Mouse (Mus musculus): ENCODE measurements around the gene Kcnj2. TPM values are rescaled to one million over a fixed set of nuclear protein-coding genes. Genes with fewer than 3 reads are reported as not detected.

Gene Kcnj2
- polyA plus RNA-seq, 1 experiment from 2014 or later: 0.75 TPM

DNA sequence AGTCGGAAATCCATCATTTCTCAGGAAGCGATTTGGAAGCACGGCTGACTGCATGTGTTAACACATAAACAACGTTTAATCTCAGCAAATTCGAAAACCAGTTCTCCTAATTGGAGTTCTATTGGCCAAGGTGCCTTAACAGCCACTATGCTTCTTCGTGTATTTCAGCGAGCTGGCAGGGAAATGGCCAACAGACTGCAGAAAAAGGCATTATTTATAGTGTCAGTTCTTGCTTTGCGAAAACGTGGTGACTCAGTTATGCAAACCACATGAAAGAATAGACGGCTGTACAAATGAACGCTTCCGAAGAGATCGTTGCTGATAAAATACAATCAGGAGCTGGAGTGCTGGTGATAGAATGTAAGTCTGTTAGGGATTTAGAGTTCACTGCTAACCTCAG, 9.9 kb upstream of the Kcnj2 start:
- Histone ChIP-seq H3K36me3 (ENCODE audit: control insufficient read depth, insufficient read depth, low read length) (no peaks in the 10 kb centered on the region), H3K4me1 (ENCODE audit: control insufficient read depth, insufficient read depth, low read length) (no peaks in the 10 kb centered on the region), H3K9me3 (ENCODE audit: control insufficient read depth, low read depth, low read length) (no peaks in the 10 kb centered on the region), H3K4me3 (ENCODE audit: low read depth, low read length) (no peak overlapping the region), H3K9ac (replicated peaks; ENCODE audit: low read depth, low read length) (no peak overlapping the region), H3K27ac (ENCODE audit: low read length) (no peak overlapping the region), H3K4me2 (replicated peaks; ENCODE audit: low read depth, low read length) (no peak overlapping the region), H3K27me3 (ENCODE audit: control insufficient read depth, insufficient read depth, low read length) (no peaks in the 10 kb centered on the region)
- WGBS: 59% methylated on average over 13 of the region's 13 CpGs
- ATAC-seq (ENCODE audit: insufficient number of reproducible peaks, insufficient read depth, low FRiP score, low read depth): no peak

DNA sequence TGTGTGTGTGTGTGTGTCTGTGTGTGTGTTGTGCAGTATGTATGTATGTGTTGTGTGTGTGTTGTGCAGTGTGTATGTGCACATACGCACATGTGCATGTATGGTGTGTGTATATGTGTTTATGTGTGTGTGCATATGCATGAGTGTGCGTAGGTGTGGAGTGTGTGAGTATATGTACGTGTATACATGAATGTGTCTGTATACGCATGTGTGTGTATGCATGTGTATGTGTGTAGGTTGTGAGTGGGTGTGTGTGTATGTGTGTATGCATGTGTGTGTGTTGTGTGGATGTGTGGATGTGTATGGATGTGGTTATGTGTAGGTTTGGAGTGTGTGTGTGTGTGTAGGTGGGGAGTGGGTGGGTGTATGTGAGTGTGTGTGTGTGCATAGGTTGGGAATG, 8.5 kb upstream of the Kcnj2 start:
- ATAC-seq (ENCODE audit: insufficient number of reproducible peaks, insufficient read depth, low FRiP score, low read depth): no peak
- Histone ChIP-seq H3K27me3 (ENCODE audit: control insufficient read depth, insufficient read depth, low read length) (no peaks in the 10 kb centered on the region), H3K4me3 (ENCODE audit: low read depth, low read length) (no peak overlapping the region), H3K9ac (replicated peaks; ENCODE audit: low read depth, low read length) (no peak overlapping the region), H3K9me3 (ENCODE audit: control insufficient read depth, low read depth, low read length) (no peaks in the 10 kb centered on the region), H3K4me2 (replicated peaks; ENCODE audit: low read depth, low read length) (no peak overlapping the region), H3K36me3 (ENCODE audit: control insufficient read depth, insufficient read depth, low read length) (no peaks in the 10 kb centered on the region), H3K27ac (ENCODE audit: low read length) (no peak overlapping the region), H3K4me1 (ENCODE audit: control insufficient read depth, insufficient read depth, low read length) (no peaks in the 10 kb centered on the region)
- WGBS: 93% methylated on average over 4 of the region's 4 CpGs

DNA sequence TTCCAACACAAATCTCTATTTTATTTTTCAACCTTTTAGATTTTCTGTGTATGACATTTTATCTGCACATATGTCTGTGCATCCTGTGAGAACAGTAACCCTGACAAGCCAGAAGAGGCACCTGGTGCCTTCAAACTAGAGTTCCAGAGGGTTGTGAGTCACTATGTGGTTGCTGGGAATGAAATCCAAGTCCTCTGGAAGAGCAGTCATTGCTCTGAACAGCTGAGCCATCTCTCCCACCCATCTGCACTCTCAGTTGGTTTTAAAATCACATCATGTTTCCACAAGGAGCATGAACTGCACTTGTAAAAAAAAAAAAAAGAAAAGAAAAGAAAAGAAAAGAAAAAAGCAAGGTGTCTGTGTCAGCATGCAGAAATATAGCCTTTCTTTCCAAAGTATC, 6.5 kb upstream of the Kcnj2 start:
- H3K36me3 ChIP-seq (ENCODE audit: control insufficient read depth, insufficient read depth, low read length): no peaks in the 10 kb centered on the region
- no peak for ATAC-seq (ENCODE audit: insufficient number of reproducible peaks, insufficient read depth, low FRiP score, low read depth)
- no peaks in the 10 kb centered on the region for H3K9me3 ChIP-seq (ENCODE audit: control insufficient read depth, low read depth, low read length)

DNA sequence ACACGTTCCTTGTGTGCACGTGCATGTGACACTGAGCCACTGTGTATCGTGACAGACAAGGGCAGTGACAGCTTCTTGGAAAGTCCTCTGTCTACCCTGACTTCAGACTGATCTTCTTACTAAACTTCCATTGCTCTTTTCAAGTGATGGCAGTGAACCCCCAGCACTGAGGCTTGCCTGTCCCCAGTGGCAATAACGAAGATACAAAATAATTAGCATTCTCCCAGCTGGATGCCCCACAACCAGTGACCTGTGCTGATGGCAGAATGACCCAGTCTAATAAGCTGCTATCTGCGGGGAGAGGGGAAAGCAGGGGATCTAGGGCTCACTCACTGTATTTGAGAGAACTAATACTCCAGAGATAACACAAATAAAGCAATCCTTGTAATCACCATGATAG, 5.7 kb upstream of the Kcnj2 start:
- H3K36me3 ChIP-seq (ENCODE audit: control insufficient read depth, insufficient read depth, low read length): no peaks in the 10 kb centered on the region
- WGBS: 68% methylated on average over 5 of the region's 5 CpGs
- no peaks in the 10 kb centered on the region for H3K27me3 ChIP-seq (ENCODE audit: control insufficient read depth, insufficient read depth, low read length)
- H3K27ac ChIP-seq (ENCODE audit: low read length): no peak overlapping the region
- H3K4me3 ChIP-seq (ENCODE audit: low read depth, low read length): no peak overlapping the region
- H3K4me1 ChIP-seq (ENCODE audit: control insufficient read depth, insufficient read depth, low read length): no peaks in the 10 kb centered on the region
- no peak overlapping the region for H3K9ac ChIP-seq (replicated peaks; ENCODE audit: low read depth, low read length)
- no peak for ATAC-seq (ENCODE audit: insufficient number of reproducible peaks, insufficient read depth, low FRiP score, low read depth)
- H3K9me3 ChIP-seq (ENCODE audit: control insufficient read depth, low read depth, low read length): no peaks in the 10 kb centered on the region
- H3K4me2 ChIP-seq (replicated peaks; ENCODE audit: low read depth, low read length): no peak overlapping the region

More for the DNA sequence above, 6.5 kb upstream of the Kcnj2 start:
- Histone ChIP-seq H3K4me1 (ENCODE audit: control insufficient read depth, insufficient read depth, low read length) (no peaks in the 10 kb centered on the region), H3K9ac (replicated peaks; ENCODE audit: low read depth, low read length) (no peak overlapping the region), H3K4me2 (replicated peaks; ENCODE audit: low read depth, low read length) (no peak overlapping the region), H3K4me3 (ENCODE audit: low read depth, low read length) (no peak overlapping the region), H3K27ac (ENCODE audit: low read length) (no peak overlapping the region), H3K27me3 (ENCODE audit: control insufficient read depth, insufficient read depth, low read length) (no peaks in the 10 kb centered on the region)

DNA sequence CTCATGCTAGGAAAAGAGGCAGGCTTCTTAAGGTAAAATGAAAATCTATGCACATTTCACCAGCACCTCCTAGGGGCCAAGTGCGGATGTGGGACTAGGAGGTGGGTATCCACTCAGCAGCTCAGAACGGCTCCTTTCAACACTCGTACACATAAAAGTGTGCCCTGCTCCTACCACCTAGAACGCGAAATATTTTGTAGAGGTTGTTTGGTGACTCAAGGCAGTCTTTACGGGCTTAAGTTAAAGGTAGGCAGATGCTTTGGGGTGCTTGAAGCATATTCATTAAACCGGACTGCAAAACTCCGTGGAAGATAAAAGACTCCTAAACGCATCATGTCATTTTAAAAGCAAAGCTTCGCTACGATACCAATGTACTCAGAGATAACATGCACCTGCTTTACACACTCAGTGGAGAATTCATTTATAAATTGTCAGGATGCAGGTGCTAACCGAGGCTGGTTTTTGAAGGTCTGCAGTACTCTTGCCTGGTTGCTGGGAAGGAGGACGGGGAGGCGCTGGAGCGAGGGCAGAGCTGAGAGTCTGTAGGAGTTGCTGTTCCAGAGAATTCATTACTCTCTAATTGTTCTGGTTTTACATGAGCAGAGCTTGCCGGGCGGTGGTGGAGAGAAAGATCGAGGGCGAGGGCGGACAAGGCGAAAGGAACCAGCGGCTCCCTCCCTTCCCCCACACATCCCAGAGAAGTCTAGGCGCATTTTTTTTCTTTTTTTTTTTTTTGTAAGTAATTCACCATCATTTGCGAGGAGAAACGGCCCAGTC, 1.0 kb upstream of the Kcnj2 start:
- no peak overlapping the region for H3K9ac ChIP-seq (replicated peaks; ENCODE audit: low read depth, low read length)
- WGBS: under 1% methylated on average over 25 of the region's 25 CpGs
- H3K27me3 ChIP-seq (ENCODE audit: control insufficient read depth, insufficient read depth, low read length): no peaks in the 10 kb centered on the region
- H3K9me3 ChIP-seq (ENCODE audit: control insufficient read depth, low read depth, low read length): no peaks in the 10 kb centered on the region
- H3K4me1 ChIP-seq (ENCODE audit: control insufficient read depth, insufficient read depth, low read length): no peaks in the 10 kb centered on the region
- H3K4me2 ChIP-seq (replicated peaks; ENCODE audit: low read depth, low read length): peak overlapping the region; percentile 98
- H3K4me3 ChIP-seq (ENCODE audit: low read depth, low read length): peak overlapping the region; percentile 59
- no peak for ATAC-seq (ENCODE audit: insufficient number of reproducible peaks, insufficient read depth, low FRiP score, low read depth)
- no peaks in the 10 kb centered on the region for H3K36me3 ChIP-seq (ENCODE audit: control insufficient read depth, insufficient read depth, low read length)
- peak overlapping the region; percentile 56; the same call in 1 of the 2 replicates for H3K27ac ChIP-seq (ENCODE audit: low read length)

DNA sequence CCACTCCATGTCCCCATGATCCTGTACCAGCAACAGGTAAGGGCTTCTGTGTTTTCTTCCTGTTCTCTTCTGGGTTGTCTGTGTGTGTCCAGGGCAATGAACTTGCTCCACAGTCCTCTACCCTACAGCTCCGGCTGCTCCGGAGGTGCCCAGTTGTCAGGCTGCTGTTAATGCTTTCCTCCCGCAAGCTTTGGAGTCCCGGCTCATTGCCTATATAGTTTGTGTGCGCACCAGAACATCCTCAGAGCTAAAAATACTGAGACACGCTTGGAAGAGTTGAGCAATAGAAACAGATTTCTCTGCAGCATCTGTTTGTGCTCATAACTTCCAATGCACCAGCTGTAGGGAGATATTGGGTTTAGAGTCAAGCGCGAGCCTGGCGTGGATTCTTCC, 331 bp downstream of the Kcnj2 start:
- H3K27ac ChIP-seq (ENCODE audit: low read length): no peak overlapping the region
- peak overlapping the region; percentile 98 for H3K4me2 ChIP-seq (replicated peaks; ENCODE audit: low read depth, low read length)
- no peaks in the 10 kb centered on the region for H3K36me3 ChIP-seq (ENCODE audit: control insufficient read depth, insufficient read depth, low read length)
- peak overlapping the region; percentile 59 for H3K4me3 ChIP-seq (ENCODE audit: low read depth, low read length)
- no peaks in the 10 kb centered on the region for H3K4me1 ChIP-seq (ENCODE audit: control insufficient read depth, insufficient read depth, low read length)
- no peaks in the 10 kb centered on the region for H3K27me3 ChIP-seq (ENCODE audit: control insufficient read depth, insufficient read depth, low read length)
- peak; percentile 42 for ATAC-seq (ENCODE audit: insufficient number of reproducible peaks, insufficient read depth, low FRiP score, low read depth)
- 0 out of 2 replicates have a peak overlapping the region, but pooled peaks have one; percentile 2 for H3K9ac ChIP-seq (replicated peaks; ENCODE audit: low read depth, low read length)
- under 1% methylated on average over 9 of the region's 9 CpGs for WGBS
- no peaks in the 10 kb centered on the region for H3K9me3 ChIP-seq (ENCODE audit: control insufficient read depth, low read depth, low read length)

DNA sequence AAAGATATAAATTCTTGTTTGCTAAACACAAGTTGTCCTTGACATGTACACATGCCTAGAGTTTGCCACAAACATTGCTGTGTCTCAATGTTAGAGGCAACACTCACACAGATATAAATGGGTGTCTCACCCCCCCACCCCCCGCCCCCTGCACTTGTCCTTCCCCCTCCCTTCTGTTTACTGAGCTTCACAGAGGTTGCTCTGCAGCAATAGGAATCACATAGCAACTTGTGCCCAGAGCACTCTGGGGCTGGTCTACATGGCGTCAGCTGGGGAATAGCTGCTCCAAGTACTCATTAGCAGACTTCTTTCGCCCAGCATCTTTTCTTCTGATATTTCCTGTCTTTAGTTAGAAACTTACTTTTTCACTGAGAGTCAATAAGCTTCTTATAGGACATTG, 1.8 kb downstream of the Kcnj2 start:
- no peak for ATAC-seq (ENCODE audit: insufficient number of reproducible peaks, insufficient read depth, low FRiP score, low read depth)
- H3K9ac ChIP-seq (replicated peaks; ENCODE audit: low read depth, low read length): no peak overlapping the region
- WGBS: 56% methylated on average over 3 of the region's 3 CpGs

DNA sequence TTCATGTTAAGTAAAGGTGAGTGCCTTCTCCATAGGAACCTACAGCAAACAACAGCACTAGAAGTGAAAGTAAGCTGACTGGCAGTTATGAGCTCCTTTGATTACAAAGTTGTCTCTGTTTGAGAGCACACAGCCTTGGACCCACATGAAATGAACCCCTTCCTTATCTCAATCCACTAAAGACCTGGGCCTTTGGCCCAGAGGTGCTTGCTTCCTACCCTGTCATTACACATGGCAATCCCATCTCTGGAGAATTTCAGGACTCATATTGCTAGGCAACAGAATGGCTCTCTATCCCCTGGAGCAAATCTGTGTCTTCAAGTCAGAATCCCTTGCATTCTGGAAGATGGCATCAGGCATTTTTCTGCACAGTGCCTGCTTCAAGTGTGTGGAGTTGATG, 4.5 kb downstream of the Kcnj2 start:
- no peaks in the 10 kb centered on the region for H3K9me3 ChIP-seq (ENCODE audit: control insufficient read depth, low read depth, low read length)
- H3K4me1 ChIP-seq (ENCODE audit: control insufficient read depth, insufficient read depth, low read length): no peaks in the 10 kb centered on the region
- H3K4me2 ChIP-seq (replicated peaks; ENCODE audit: low read depth, low read length): no peak overlapping the region
- no peak overlapping the region for H3K4me3 ChIP-seq (ENCODE audit: low read depth, low read length)
- ATAC-seq (ENCODE audit: insufficient number of reproducible peaks, insufficient read depth, low FRiP score, low read depth): no peak
- no peak overlapping the region for H3K9ac ChIP-seq (replicated peaks; ENCODE audit: low read depth, low read length)
- H3K27ac ChIP-seq (ENCODE audit: low read length): no peak overlapping the region
- H3K36me3 ChIP-seq (ENCODE audit: control insufficient read depth, insufficient read depth, low read length): no peaks in the 10 kb centered on the region
- H3K27me3 ChIP-seq (ENCODE audit: control insufficient read depth, insufficient read depth, low read length): no peaks in the 10 kb centered on the region

More for the DNA sequence above, 1.8 kb downstream of the Kcnj2 start:
- Histone ChIP-seq H3K27ac (ENCODE audit: low read length) (no peak overlapping the region), H3K36me3 (ENCODE audit: control insufficient read depth, insufficient read depth, low read length) (no peaks in the 10 kb centered on the region), H3K9me3 (ENCODE audit: control insufficient read depth, low read depth, low read length) (no peaks in the 10 kb centered on the region), H3K4me2 (replicated peaks; ENCODE audit: low read depth, low read length) (peak overlapping the region; percentile 98; the same call in 1 of the 2 replicates), H3K4me3 (ENCODE audit: low read depth, low read length) (no peak overlapping the region), H3K27me3 (ENCODE audit: control insufficient read depth, insufficient read depth, low read length) (no peaks in the 10 kb centered on the region), H3K4me1 (ENCODE audit: control insufficient read depth, insufficient read depth, low read length) (no peaks in the 10 kb centered on the region)

DNA sequence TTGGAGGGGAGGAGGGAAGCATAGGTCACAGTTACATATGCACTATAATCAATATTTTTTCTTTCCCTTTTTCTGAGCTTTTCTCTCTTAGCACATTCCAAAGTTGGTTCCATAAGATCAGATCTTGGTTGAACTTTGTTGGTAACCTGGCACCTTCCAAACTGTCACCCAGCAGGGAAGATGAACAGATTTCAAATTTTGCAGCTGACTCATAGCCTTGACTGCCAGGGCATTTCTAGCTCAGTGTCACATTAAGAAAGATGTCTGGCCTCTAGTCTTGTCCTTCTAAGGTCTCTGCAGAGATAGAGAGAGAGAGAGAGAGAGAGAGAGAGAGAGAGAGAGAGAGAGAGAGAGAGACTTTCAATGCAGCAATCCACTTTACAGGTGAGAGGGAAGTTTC, 8.2 kb downstream of the Kcnj2 start:
- Histone ChIP-seq H3K4me2 (replicated peaks; ENCODE audit: low read depth, low read length) (no peak overlapping the region), H3K9ac (replicated peaks; ENCODE audit: low read depth, low read length) (no peak overlapping the region), H3K27me3 (ENCODE audit: control insufficient read depth, insufficient read depth, low read length) (no peaks in the 10 kb centered on the region), H3K4me3 (ENCODE audit: low read depth, low read length) (no peak overlapping the region), H3K27ac (ENCODE audit: low read length) (no peak overlapping the region), H3K9me3 (ENCODE audit: control insufficient read depth, low read depth, low read length) (no peaks in the 10 kb centered on the region), H3K4me1 (ENCODE audit: control insufficient read depth, insufficient read depth, low read length) (no peaks in the 10 kb centered on the region), H3K36me3 (ENCODE audit: control insufficient read depth, insufficient read depth, low read length) (no peaks in the 10 kb centered on the region)
- ATAC-seq (ENCODE audit: insufficient number of reproducible peaks, insufficient read depth, low FRiP score, low read depth): no peak
